Mouse (Mus musculus): Measurements from ENCODE around the gene Ank3. TPM values are rescaled to one million over a fixed set of nuclear protein-coding genes. Genes with fewer than 3 reads are reported as not detected.
A peak's percentile ranks its signal among the peaks of the same experiment; 100 is the strongest.

Gene Ank3
- total and polyA plus RNA-seq, 2 experiments from 2014 or later: 60.1 to 239 TPM

- H3K9me3 ChIP-seq (ENCODE audit: low read length): no peaks in the 10 kb centered on the region
- H3K4me3 ChIP-seq (ENCODE audit: low read length): no peak overlapping the region
- H3K36me3 ChIP-seq (ENCODE audit: insufficient read depth, low read length): peaks cover 15% of the 10 kb centered on the region
- no peak for TF ChIP-seq CTCF (IDR thresholded peaks at IDR 0.05; ENCODE audit: low read depth)
- no peak overlapping the region for H3K4me2 ChIP-seq (ENCODE audit: low read depth, low read length)
- H3K27ac ChIP-seq: no peak overlapping the region
- no peak overlapping the region for H3K9ac ChIP-seq (replicated peaks; ENCODE audit: low read length)
- ATAC-seq (no peak), DNase-seq (ENCODE audit: low spot score) (no peak)
- 78% methylated on average over 5 of the region's 5 CpGs for WGBS
- H3K4me1 ChIP-seq (ENCODE audit: insufficient read depth, low read length): no peaks in the 10 kb centered on the region
- no peaks in the 10 kb centered on the region for H3K27me3 ChIP-seq (ENCODE audit: insufficient read depth, low read length)
Observed at GRCm38 (mm10) chr10:70022596-70022995, 624.0 kb downstream of the Ank3 start.

- Histone ChIP-seq H3K27ac (no peak overlapping the region), H3K36me3 (ENCODE audit: insufficient read depth, low read length) (peaks cover 15% of the 10 kb centered on the region; the same call in 1 of the 2 replicates), H3K9ac (replicated peaks; ENCODE audit: low read length) (no peak overlapping the region), H3K9me3 (ENCODE audit: low read length) (no peaks in the 10 kb centered on the region), H3K4me2 (ENCODE audit: low read depth, low read length) (no peak overlapping the region), H3K4me1 (ENCODE audit: insufficient read depth, low read length) (no peaks in the 10 kb centered on the region), H3K27me3 (ENCODE audit: insufficient read depth, low read length) (no peaks in the 10 kb centered on the region), H3K4me3 (ENCODE audit: low read length) (no peak overlapping the region)
- ATAC-seq (no peak), DNase-seq (ENCODE audit: low spot score) (no peak)
- 88% methylated on average over 11 of the region's 11 CpGs for WGBS
- no peak for TF ChIP-seq CTCF (IDR thresholded peaks at IDR 0.05; ENCODE audit: low read depth)
Observed at GRCm38 (mm10) chr10:70023861-70024260, 625.3 kb downstream of the Ank3 start.

- no peaks in the 10 kb centered on the region for H3K9me3 ChIP-seq (ENCODE audit: low read length)
- DNase-seq (ENCODE audit: low spot score): no peak
- H3K27ac ChIP-seq: no peak overlapping the region
- TF ChIP-seq CTCF (IDR thresholded peaks at IDR 0.05; ENCODE audit: low read depth): no peak
- H3K9ac ChIP-seq (replicated peaks; ENCODE audit: low read length): no peak overlapping the region
- 0 out of 2 replicates have a peak, but pooled peaks cover 4% of the 10 kb centered on the region for H3K36me3 ChIP-seq (ENCODE audit: insufficient read depth, low read length)
- no peak overlapping the region for H3K4me3 ChIP-seq (ENCODE audit: low read length)
- peak; percentile 35; the same call in 1 of the 2 replicates for ATAC-seq
- no peaks in the 10 kb centered on the region for H3K4me1 ChIP-seq (ENCODE audit: insufficient read depth, low read length)
- H3K27me3 ChIP-seq (ENCODE audit: insufficient read depth, low read length): no peaks in the 10 kb centered on the region
- WGBS: 67% methylated on average over 8 of the region's 8 CpGs
- H3K4me2 ChIP-seq (ENCODE audit: low read depth, low read length): no peak overlapping the region
Observed at GRCm38 (mm10) chr10:70031942-70032341, 633.4 kb downstream of the Ank3 start.

GRCm38 (mm10) chr10:70032982-70033381, 634.4 kb downstream of the Ank3 start:
- no peak for DNase-seq (ENCODE audit: low spot score)
- Histone ChIP-seq H3K4me3 (ENCODE audit: low read length) (no peak overlapping the region), H3K36me3 (ENCODE audit: insufficient read depth, low read length) (no peaks in the 10 kb centered on the region), H3K4me1 (ENCODE audit: insufficient read depth, low read length) (no peaks in the 10 kb centered on the region), H3K27ac (no peak overlapping the region), H3K9me3 (ENCODE audit: low read length) (no peaks in the 10 kb centered on the region), H3K4me2 (ENCODE audit: low read depth, low read length) (no peak overlapping the region), H3K27me3 (ENCODE audit: insufficient read depth, low read length) (no peaks in the 10 kb centered on the region), H3K9ac (replicated peaks; ENCODE audit: low read length) (no peak overlapping the region)
- TF ChIP-seq CTCF (IDR thresholded peaks at IDR 0.05; ENCODE audit: low read depth): no peak
- WGBS: 87% methylated on average over 9 of the region's 9 CpGs
- ATAC-seq: no peak

- TF ChIP-seq CTCF (IDR thresholded peaks at IDR 0.05; ENCODE audit: low read depth): no peak
- no peak for DNase-seq (ENCODE audit: low spot score)
- Histone ChIP-seq H3K9me3 (ENCODE audit: low read length) (no peaks in the 10 kb centered on the region), H3K4me1 (ENCODE audit: insufficient read depth, low read length) (no peaks in the 10 kb centered on the region), H3K27ac (no peak overlapping the region), H3K4me3 (ENCODE audit: low read length) (no peak overlapping the region), H3K4me2 (ENCODE audit: low read depth, low read length) (no peak overlapping the region), H3K9ac (replicated peaks; ENCODE audit: low read length) (no peak overlapping the region), H3K27me3 (ENCODE audit: insufficient read depth, low read length) (no peaks in the 10 kb centered on the region), H3K36me3 (ENCODE audit: insufficient read depth, low read length) (no peaks in the 10 kb centered on the region)
- 69% methylated on average over 3 of the region's 3 CpGs for WGBS
- no peak for ATAC-seq
Observed at GRCm38 (mm10) chr10:70033856-70034255, 635.3 kb downstream of the Ank3 start.

- no peak overlapping the region for H3K4me3 ChIP-seq (ENCODE audit: low read length)
- H3K9me3 ChIP-seq (ENCODE audit: low read length): no peaks in the 10 kb centered on the region
- ATAC-seq (no peak), DNase-seq (ENCODE audit: low spot score) (no peak)
- H3K4me1 ChIP-seq (ENCODE audit: insufficient read depth, low read length): no peaks in the 10 kb centered on the region
- TF ChIP-seq CTCF (IDR thresholded peaks at IDR 0.05; ENCODE audit: low read depth): no peak
- no peak overlapping the region for H3K27ac ChIP-seq
- H3K9ac ChIP-seq (replicated peaks; ENCODE audit: low read length): no peak overlapping the region
- H3K27me3 ChIP-seq (ENCODE audit: insufficient read depth, low read length): no peaks in the 10 kb centered on the region
- no peaks in the 10 kb centered on the region for H3K36me3 ChIP-seq (ENCODE audit: insufficient read depth, low read length)
- no peak overlapping the region for H3K4me2 ChIP-seq (ENCODE audit: low read depth, low read length)
- 91% methylated on average over 17 of the region's 17 CpGs for WGBS
Observed at GRCm38 (mm10) chr10:70039871-70040291, 641.3 kb downstream of the Ank3 start.

- ATAC-seq (no peak), DNase-seq (ENCODE audit: low spot score) (no peak)
- H3K4me1 ChIP-seq (ENCODE audit: insufficient read depth, low read length): no peaks in the 10 kb centered on the region
- H3K27ac ChIP-seq: no peak overlapping the region
- no peak overlapping the region for H3K9ac ChIP-seq (replicated peaks; ENCODE audit: low read length)
- no peak for TF ChIP-seq CTCF (IDR thresholded peaks at IDR 0.05; ENCODE audit: low read depth)
- no peaks in the 10 kb centered on the region for H3K9me3 ChIP-seq (ENCODE audit: low read length)
- H3K4me3 ChIP-seq (ENCODE audit: low read length): no peak overlapping the region
- H3K36me3 ChIP-seq (ENCODE audit: insufficient read depth, low read length): no peaks in the 10 kb centered on the region
- H3K27me3 ChIP-seq (ENCODE audit: insufficient read depth, low read length): no peaks in the 10 kb centered on the region
- no peak overlapping the region for H3K4me2 ChIP-seq (ENCODE audit: low read depth, low read length)
Observed at GRCm38 (mm10) chr10:70041562-70041961, 643.0 kb downstream of the Ank3 start.
